Mouse (Mus musculus): ENCODE results near the gene Vmn1r67. TPM values are rescaled to one million over a fixed set of nuclear protein-coding genes. Genes with fewer than 3 reads are reported as not detected.
A peak's percentile ranks its signal among the peaks of the same experiment; 100 is the strongest.

Gene Vmn1r67
- polyA plus RNA-seq (2012; fragmentation: generic; extraction: Trizol), result not detected
- long read RNA-seq, experiment 1, result 0 reads
- long read RNA-seq, experiment 2, result 0 reads

GRCm38 (mm10) chr7:10443031-10443430, at the start of gene Vmn1r67:
Gene Vmn1r67, plus strand, starts transcription at chr7:10443331.
- TF ChIP-seq FOSL1 (IDR thresholded peaks at IDR 0.05; ENCODE audit: insufficient read depth, low read length, poor library complexity, severe bottlenecking) (no peak), CEBPB (IDR thresholded peaks at IDR 0.05; ENCODE audit: low read depth) (no peak), USF1 (IDR thresholded peaks at IDR 0.05; ENCODE audit: low read depth) (no peak), MYOG (IDR thresholded peaks at IDR 0.05; ENCODE audit: control insufficient read depth, extremely low read depth, insufficient read length) (no peak), MYOD1 (IDR thresholded peaks at IDR 0.05; ENCODE audit: control insufficient read depth, insufficient read length, low read depth) (no peak), MAX (IDR thresholded peaks at IDR 0.05) (no peak), CTCF (IDR thresholded peaks at IDR 0.05; ENCODE audit: control insufficient read depth, insufficient read depth, insufficient read length) (no peak)
- H3K27me3 ChIP-seq (ENCODE audit: control insufficient read depth, insufficient read depth, insufficient read length), result no peaks in the 10 kb centered on the region
- no peak within 1 kb of the TSS for H3K4me3 ChIP-seq (ENCODE audit: insufficient read depth, poor library complexity, severe bottlenecking)
- no peaks in the 10 kb centered on the region for H3K79me3 ChIP-seq (ENCODE audit: low read depth)
- no peaks in the 10 kb centered on the region for H3K79me2 ChIP-seq (ENCODE audit: control insufficient read depth, insufficient read depth)
- H3ac ChIP-seq (ENCODE audit: control insufficient read depth, insufficient read length, low read depth), result no peak within 1 kb of the TSS
- no peaks in the 10 kb centered on the region for H3K36me3 ChIP-seq (ENCODE audit: control insufficient read depth, insufficient read depth)

GRCm38 (mm10) chr7:10458166-10458565, 15.0 kb downstream of the Vmn1r67 start:
- no peak overlapping the region for H3K4me3 ChIP-seq (ENCODE audit: insufficient read depth, poor library complexity, severe bottlenecking)
- H3ac ChIP-seq (ENCODE audit: control insufficient read depth, insufficient read length, low read depth), result no peak overlapping the region
- no peak for TF ChIP-seq MYOD1 (IDR thresholded peaks at IDR 0.05; ENCODE audit: control insufficient read depth, insufficient read length, low read depth)
- TF ChIP-seq FOSL1 (IDR thresholded peaks at IDR 0.05; ENCODE audit: insufficient read depth, low read length, poor library complexity, severe bottlenecking), result no peak
- TF ChIP-seq CEBPB (IDR thresholded peaks at IDR 0.05; ENCODE audit: low read depth), result no peak
- no peak for TF ChIP-seq MYOG (IDR thresholded peaks at IDR 0.05; ENCODE audit: control insufficient read depth, extremely low read depth, insufficient read length)
- no peak for TF ChIP-seq USF1 (IDR thresholded peaks at IDR 0.05; ENCODE audit: low read depth)
- TF ChIP-seq MAX (IDR thresholded peaks at IDR 0.05), result no peak
- no peak for TF ChIP-seq CTCF (IDR thresholded peaks at IDR 0.05; ENCODE audit: control insufficient read depth, insufficient read depth, insufficient read length)
- H3K79me3 ChIP-seq (ENCODE audit: low read depth), result no peaks in the 10 kb centered on the region
- H3K36me3 ChIP-seq (ENCODE audit: control insufficient read depth, insufficient read depth), result no peaks in the 10 kb centered on the region
- H3K79me2 ChIP-seq (ENCODE audit: control insufficient read depth, insufficient read depth), result no peaks in the 10 kb centered on the region
- H3K27me3 ChIP-seq (ENCODE audit: control insufficient read depth, insufficient read depth, insufficient read length), result no peaks in the 10 kb centered on the region

DNA sequence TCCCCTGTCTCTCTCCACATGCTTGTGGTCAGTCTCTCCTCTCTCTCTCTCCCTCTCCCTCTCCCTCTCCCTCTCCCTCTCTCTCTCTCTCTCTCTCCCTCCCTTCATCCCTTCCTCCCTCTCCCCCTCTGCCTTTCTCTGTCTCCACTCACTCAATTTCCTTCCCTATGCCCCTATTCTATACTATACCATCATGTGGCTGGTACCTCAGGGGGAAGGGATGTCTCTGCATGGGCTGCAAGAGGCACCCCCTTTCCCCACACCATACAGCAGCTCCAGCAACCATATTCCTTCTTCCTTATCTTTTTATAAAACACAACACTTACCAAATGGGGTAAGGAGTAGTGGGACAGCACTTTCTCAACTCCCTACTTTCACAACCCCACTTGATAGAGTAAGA, 36.7 kb downstream of the Vmn1r67 start:
- H3K4me3 ChIP-seq (ENCODE audit: insufficient read depth, poor library complexity, severe bottlenecking), result no peak overlapping the region
- H3K36me3 ChIP-seq (ENCODE audit: control insufficient read depth, insufficient read depth), result no peaks in the 10 kb centered on the region
- H3K27me3 ChIP-seq (ENCODE audit: control insufficient read depth, insufficient read depth, insufficient read length), result no peaks in the 10 kb centered on the region
- no peaks in the 10 kb centered on the region for H3K79me3 ChIP-seq (ENCODE audit: low read depth)
- no peak overlapping the region for H3ac ChIP-seq (ENCODE audit: control insufficient read depth, insufficient read length, low read depth)
- no peaks in the 10 kb centered on the region for H3K79me2 ChIP-seq (ENCODE audit: control insufficient read depth, insufficient read depth)
- TF ChIP-seq CTCF (IDR thresholded peaks at IDR 0.05; ENCODE audit: control insufficient read depth, insufficient read depth, insufficient read length) (no peak), FOSL1 (IDR thresholded peaks at IDR 0.05; ENCODE audit: insufficient read depth, low read length, poor library complexity, severe bottlenecking) (no peak), MAX (IDR thresholded peaks at IDR 0.05) (no peak), MYOD1 (IDR thresholded peaks at IDR 0.05; ENCODE audit: control insufficient read depth, insufficient read length, low read depth) (no peak)

GRCm38 (mm10) chr7:10480588-10481233, 37.6 kb downstream of the Vmn1r67 start:
- H3K79me3 ChIP-seq (ENCODE audit: low read depth), result no peaks in the 10 kb centered on the region
- H3K79me2 ChIP-seq (ENCODE audit: control insufficient read depth, insufficient read depth), result no peaks in the 10 kb centered on the region
- TF ChIP-seq USF1 (IDR thresholded peaks at IDR 0.05; ENCODE audit: low read depth) (no peak), MYOG (IDR thresholded peaks at IDR 0.05; ENCODE audit: control insufficient read depth, extremely low read depth, insufficient read length) (no peak), FOSL1 (IDR thresholded peaks at IDR 0.05; ENCODE audit: insufficient read depth, low read length, poor library complexity, severe bottlenecking) (no peak)
- H3ac ChIP-seq (ENCODE audit: control insufficient read depth, insufficient read length, low read depth), result no peak overlapping the region
- no peaks in the 10 kb centered on the region for H3K36me3 ChIP-seq (ENCODE audit: control insufficient read depth, insufficient read depth)
- H3K27me3 ChIP-seq (ENCODE audit: control insufficient read depth, insufficient read depth, insufficient read length), result no peaks in the 10 kb centered on the region
- no peak overlapping the region for H3K4me3 ChIP-seq (ENCODE audit: insufficient read depth, poor library complexity, severe bottlenecking)

GRCm38 (mm10) chr7:10494786-10495521, 51.8 kb downstream of the Vmn1r67 start, which contains the start of gene Zik1:
Gene Zik1, minus strand, starts transcription at chr7:10495394.
- H3K27me3 ChIP-seq (ENCODE audit: control insufficient read depth, insufficient read depth, insufficient read length), result no peaks in the 10 kb centered on the region
- peaks cover 10% of the 10 kb centered on the region for H3K79me3 ChIP-seq (ENCODE audit: low read depth)
- peaks cover 23% of the 10 kb centered on the region for H3K36me3 ChIP-seq (ENCODE audit: control insufficient read depth, insufficient read depth)
- peak within 1 kb of the TSS; percentile 93 for H3ac ChIP-seq (ENCODE audit: control insufficient read depth, insufficient read length, low read depth)
- H3K4me3 ChIP-seq (ENCODE audit: insufficient read depth, poor library complexity, severe bottlenecking), result peak within 1 kb of the TSS; percentile 52
- no peak for TF ChIP-seq CTCF (IDR thresholded peaks at IDR 0.05; ENCODE audit: control insufficient read depth, insufficient read depth, insufficient read length)
- TF ChIP-seq FOSL1 (IDR thresholded peaks at IDR 0.05; ENCODE audit: insufficient read depth, low read length, poor library complexity, severe bottlenecking), result no peak
- TF ChIP-seq MYOG (IDR thresholded peaks at IDR 0.05; ENCODE audit: control insufficient read depth, extremely low read depth, insufficient read length), result no peak
- TF ChIP-seq MAX (IDR thresholded peaks at IDR 0.05), result no peak
- TF ChIP-seq USF1 (IDR thresholded peaks at IDR 0.05; ENCODE audit: low read depth), result no peak
- TF ChIP-seq MYOD1 (IDR thresholded peaks at IDR 0.05; ENCODE audit: control insufficient read depth, insufficient read length, low read depth), result no peak
- TF ChIP-seq CEBPB (IDR thresholded peaks at IDR 0.05; ENCODE audit: low read depth), result no peak
- peaks cover 21% of the 10 kb centered on the region for H3K79me2 ChIP-seq (ENCODE audit: control insufficient read depth, insufficient read depth)
